Mouse (Mus musculus) hindbrain, embryonic 16.5 days (tissue): Measurements from ENCODE around the gene Rin3. TPM values are rescaled to one million over a fixed set of nuclear protein-coding genes. Genes with fewer than 3 reads are reported as not detected.

Source experiments
- ATAC-seq: fragments of 200-750 bp; cut with Nextera tagmentation; 2 replicates; pipeline ENCODE4 v1.8.0; 2017; ENCODE audit warnings: moderate TSS enrichment, moderate library complexity
- H3K27ac ChIP-seq: fragments of 300-500 bp; sonication (generic); 2 replicates; pipeline ENCODE4 v1.5.1; 2014; ENCODE audit warnings: low read depth, mild to moderate bottlenecking, control low read depth, low read length, moderate library complexity
- H3K27me3 ChIP-seq: fragments of 300-500 bp; sonication (generic); replicated peaks from 2 replicates; pipeline ENCODE4 v1.6.1; 2014; ENCODE audit warnings: low read length; ENCODE audit not compliant: control insufficient read depth, insufficient read depth
- H3K36me3 ChIP-seq: fragments of 300-500 bp; sonication (generic); 2 replicates; pipeline ENCODE4 v1.6.1; 2014; ENCODE audit warnings: mild to moderate bottlenecking, low read length, moderate library complexity, mixed read lengths; ENCODE audit not compliant: control insufficient read depth, insufficient read depth
- H3K4me1 ChIP-seq: fragments of 300-500 bp; sonication (generic); 2 replicates; pipeline ENCODE4 v1.6.1; 2014; ENCODE audit warnings: low read depth, low read length; ENCODE audit not compliant: control insufficient read depth, insufficient read depth
- H3K4me2 ChIP-seq: fragments of 300-500 bp; sonication (generic); 2 replicates; pipeline ENCODE4 v1.6.1; 2014; ENCODE audit warnings: mild to moderate bottlenecking, low read length, control low read depth, moderate library complexity
- H3K4me3 ChIP-seq: fragments of 300-500 bp; sonication (generic); 2 replicates; pipeline ENCODE4 v1.5.1; 2014; ENCODE audit warnings: mild to moderate bottlenecking, low read length, control low read depth, moderate library complexity
- H3K9ac ChIP-seq: fragments of 300-500 bp; sonication (generic); 2 replicates; pipeline ENCODE4 v1.6.1; 2014; ENCODE audit warnings: low read depth, mild to moderate bottlenecking, control low read depth, low read length, moderate library complexity
- H3K9me3 ChIP-seq: fragments of 300-500 bp; sonication (generic); 2 replicates; pipeline ENCODE4 v1.6.1; 2014; ENCODE audit warnings: mild to moderate bottlenecking, low read length, moderate library complexity; ENCODE audit not compliant: control insufficient read depth
- WGBS: fragments of 180-500 bp; shearing (Covaris S2); extraction: QIAGEN DNeasy Blood & Tissue Kit; methylation state at CpG from one replicate; pipeline ENCODE4 v1.1.7; 2014; 5-methylcytosine and 5-hydroxymethylcytosine counted together
- polyA plus RNA-seq: library from polyadenylated mRNA; unstranded; fragments of >200 nt; fragmentation: Nextera tagmentation; extraction: Ambion mirVana; gene quantifications from 2 replicates; pipeline ENCODE4 v1.2.1, GENCODE M21; 2015

Gene Rin3
- polyA plus RNA-seq, 1 experiment from 2014 or later: 2.6 TPM

DNA sequence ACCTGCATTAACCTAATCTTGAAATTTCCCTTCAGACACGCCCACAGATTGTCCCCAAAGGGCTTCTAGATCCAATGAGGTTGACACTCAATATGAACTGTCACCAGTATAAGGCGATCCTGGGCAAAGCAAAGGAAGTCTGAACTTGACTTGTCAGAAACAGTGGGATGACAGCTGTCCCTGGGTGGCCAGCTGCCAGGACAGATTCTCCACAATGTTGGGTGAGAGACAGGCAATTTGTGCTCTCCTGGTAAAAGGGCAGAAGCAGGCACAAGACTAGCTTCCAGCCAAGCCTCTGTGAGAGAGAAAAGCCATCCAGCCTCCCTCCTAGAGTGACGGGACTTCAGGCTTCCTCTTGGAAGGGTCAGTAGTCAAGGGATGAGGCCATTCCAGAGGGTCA is 89.5 kb downstream of the Rin3 start:
- no peaks in the 10 kb centered on the region for H3K4me1 ChIP-seq
- ATAC-seq: no peak
- H3K27ac ChIP-seq: no peak overlapping the region
- WGBS: 85% methylated on average over 3 of the region's 3 CpGs
- no peak overlapping the region for H3K4me3 ChIP-seq
- no peak overlapping the region for H3K9ac ChIP-seq
- no peak overlapping the region for H3K4me2 ChIP-seq
- no peaks in the 10 kb centered on the region for H3K9me3 ChIP-seq
- no peaks in the 10 kb centered on the region for H3K27me3 ChIP-seq
- H3K36me3 ChIP-seq: no peaks in the 10 kb centered on the region

DNA sequence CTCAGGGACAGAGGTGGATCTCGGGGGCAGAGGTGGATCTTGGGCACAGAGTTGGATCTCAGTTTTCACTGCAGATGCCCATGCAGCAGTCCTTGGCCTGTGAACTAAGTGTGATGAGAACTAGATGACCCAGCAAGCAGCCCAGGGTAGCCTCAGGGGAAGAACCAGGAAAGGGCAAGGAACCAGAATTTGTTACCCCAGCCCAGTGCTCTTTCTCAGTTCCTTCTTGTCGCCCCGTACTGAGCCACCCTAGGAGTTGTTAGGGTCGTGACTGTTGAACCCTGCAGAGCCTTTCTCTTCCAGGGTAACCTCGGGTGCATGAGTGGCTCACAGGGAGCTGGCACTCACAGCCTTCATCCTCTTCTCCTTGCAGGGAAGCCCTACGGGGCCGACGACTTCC is 99.3 kb downstream of the Rin3 start:
- H3K9ac ChIP-seq: no peak overlapping the region
- no peaks in the 10 kb centered on the region for H3K36me3 ChIP-seq
- H3K9me3 ChIP-seq: no peaks in the 10 kb centered on the region
- no peak for ATAC-seq
- H3K4me2 ChIP-seq: no peak overlapping the region
- WGBS: 86% methylated on average over 8 of the region's 8 CpGs
- H3K27ac ChIP-seq: no peak overlapping the region
- no peaks in the 10 kb centered on the region for H3K4me1 ChIP-seq
- no peaks in the 10 kb centered on the region for H3K27me3 ChIP-seq
- no peak overlapping the region for H3K4me3 ChIP-seq

DNA sequence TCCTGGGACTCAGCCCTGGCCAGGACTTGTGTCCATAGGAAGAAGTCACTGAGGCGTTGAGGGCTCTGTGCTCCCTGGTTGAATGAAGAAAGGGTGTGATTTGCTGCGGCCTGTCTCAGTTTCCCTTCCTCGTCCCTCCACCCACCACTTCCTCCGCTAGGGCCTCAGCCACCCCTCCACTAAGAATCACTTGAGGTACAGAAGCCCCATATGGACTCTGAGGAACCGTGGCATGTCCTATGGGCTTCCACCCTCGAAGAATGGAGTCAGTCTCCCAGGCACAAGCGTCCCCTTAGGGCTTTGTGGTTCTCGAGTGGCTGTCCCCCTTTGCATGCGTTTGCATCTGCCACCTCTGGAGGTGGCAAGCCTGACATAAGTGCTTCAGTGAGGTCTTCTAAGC is 100.4 kb downstream of the Rin3 start:
- Histone ChIP-seq H3K9me3 (no peaks in the 10 kb centered on the region), H3K4me2 (no peak overlapping the region), H3K4me3 (no peak overlapping the region), H3K4me1 (no peaks in the 10 kb centered on the region), H3K27ac (no peak overlapping the region), H3K36me3 (no peaks in the 10 kb centered on the region), H3K27me3 (no peaks in the 10 kb centered on the region), H3K9ac (no peak overlapping the region)
- WGBS: 91% methylated on average over 9 of the region's 9 CpGs
- ATAC-seq: no peak

DNA sequence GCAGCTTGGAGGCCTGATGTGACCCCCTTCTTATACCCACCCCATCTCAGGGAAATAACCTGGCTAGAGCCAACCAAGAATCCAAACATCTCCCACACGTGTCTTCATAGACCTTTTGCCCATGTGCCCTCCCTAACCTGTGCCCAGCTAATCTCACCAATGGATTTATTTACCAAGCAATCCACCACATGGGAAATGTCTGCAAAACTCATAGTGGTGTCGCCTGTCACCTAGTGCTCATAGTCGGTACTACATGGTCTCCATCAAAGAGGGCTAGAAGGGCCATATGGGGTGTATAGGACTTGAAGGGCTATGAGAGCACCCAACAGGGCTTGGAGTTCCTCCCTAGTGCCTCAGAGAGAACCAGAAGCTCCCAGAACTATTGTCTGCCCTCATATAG is 102.0 kb downstream of the Rin3 start:
- H3K9ac ChIP-seq: no peak overlapping the region
- no peaks in the 10 kb centered on the region for H3K4me1 ChIP-seq
- 32% methylated on average over 3 of the region's 3 CpGs for WGBS
- H3K27ac ChIP-seq: no peak overlapping the region
- H3K4me3 ChIP-seq: no peak overlapping the region
- no peaks in the 10 kb centered on the region for H3K36me3 ChIP-seq
- no peaks in the 10 kb centered on the region for H3K9me3 ChIP-seq
- no peak overlapping the region for H3K4me2 ChIP-seq
- H3K27me3 ChIP-seq: no peaks in the 10 kb centered on the region
- peak; percentile 49 for ATAC-seq

DNA sequence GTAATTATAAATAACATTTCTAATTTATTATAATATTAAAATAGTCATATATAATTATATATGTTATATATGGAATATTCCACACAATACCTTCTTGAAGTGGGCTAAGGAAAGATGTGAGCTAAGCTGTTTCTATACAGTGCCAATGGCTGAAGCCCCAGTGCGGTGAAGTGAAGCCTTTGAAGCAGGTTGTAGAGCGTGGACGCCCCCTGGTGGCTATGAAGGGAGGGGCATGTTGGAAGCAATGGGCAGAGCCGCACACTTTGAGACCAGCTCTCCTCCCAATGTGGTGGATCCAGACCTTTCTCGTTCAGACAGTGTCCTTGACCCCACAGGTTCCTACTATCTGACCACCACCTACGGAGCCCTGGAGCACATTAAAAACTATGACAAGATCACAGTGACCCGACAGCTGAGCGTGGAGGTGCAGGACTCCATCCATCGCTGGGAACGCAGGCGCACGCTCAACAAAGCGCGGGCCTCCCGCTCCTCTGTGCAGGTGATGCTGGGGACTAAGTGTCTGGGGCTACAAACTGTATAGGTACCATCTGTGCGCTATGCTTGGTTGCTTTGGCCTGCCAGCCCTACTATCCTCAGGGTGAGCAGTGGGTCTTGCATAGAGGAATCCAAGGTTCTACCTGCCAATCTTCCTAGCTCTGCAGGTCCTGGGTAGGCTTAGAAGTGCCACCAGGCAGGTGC is 104.5 kb downstream of the Rin3 start:
- Histone ChIP-seq H3K4me3 (no peak overlapping the region), H3K27ac (no peak overlapping the region), H3K36me3 (no peaks in the 10 kb centered on the region), H3K4me1 (no peaks in the 10 kb centered on the region), H3K27me3 (no peaks in the 10 kb centered on the region), H3K9me3 (no peaks in the 10 kb centered on the region), H3K9ac (no peak overlapping the region; the same call in 1 of the 2 replicates), H3K4me2 (no peak overlapping the region)
- 55% methylated on average over 16 of the region's 16 CpGs for WGBS
- peak; percentile 89 for ATAC-seq

DNA sequence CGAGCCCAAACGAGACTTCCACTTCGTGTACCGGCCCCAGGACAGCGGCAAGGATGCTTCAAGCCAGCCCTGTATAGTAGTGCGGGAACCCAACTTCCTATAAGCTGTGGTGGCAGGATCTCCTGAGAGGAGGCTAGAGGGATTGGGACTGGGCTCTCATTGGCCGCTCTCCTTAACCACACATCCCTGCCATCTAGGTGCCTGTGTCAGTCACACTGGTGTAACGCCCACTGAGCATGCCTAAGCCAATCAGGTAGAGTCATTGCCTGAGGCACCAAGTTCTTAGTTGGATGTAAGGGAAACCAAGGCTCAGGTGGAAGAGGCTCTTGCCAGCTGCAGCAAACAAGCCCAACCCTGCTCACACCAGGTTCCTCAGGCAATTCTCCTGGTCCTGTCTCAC is 107.2 kb downstream of the Rin3 start:
- Histone ChIP-seq H3K4me2 (no peak overlapping the region), H3K36me3 (peaks cover 11% of the 10 kb centered on the region), H3K27ac (no peak overlapping the region), H3K27me3 (no peaks in the 10 kb centered on the region), H3K4me1 (no peaks in the 10 kb centered on the region), H3K9me3 (no peaks in the 10 kb centered on the region), H3K9ac (no peak overlapping the region), H3K4me3 (no peak overlapping the region)
- ATAC-seq: 0 out of 2 replicates have a peak, but pooled peaks have one; percentile 27
- WGBS: 35% methylated on average over 8 of the region's 8 CpGs

DNA sequence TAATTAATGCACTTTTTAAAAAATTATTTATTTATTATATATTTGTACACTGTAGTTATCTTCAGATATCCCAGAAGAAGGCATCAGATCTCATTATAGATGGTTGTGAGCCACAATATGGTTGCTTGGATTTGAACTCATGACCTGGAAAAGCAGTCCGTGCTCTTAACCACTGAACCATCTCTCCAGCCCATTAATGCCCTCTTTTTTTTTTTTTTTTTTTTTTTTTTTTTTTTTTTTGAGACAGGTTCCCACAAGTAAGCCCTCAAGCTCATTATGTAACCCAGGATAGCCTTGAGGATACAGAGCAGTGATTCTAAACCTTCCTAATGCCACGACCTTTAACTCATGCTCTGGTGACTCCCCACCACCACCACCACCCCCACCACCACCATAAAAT is 108.3 kb downstream of the Rin3 start:
- ATAC-seq: no peak
- no peaks in the 10 kb centered on the region for H3K4me1 ChIP-seq

DNA sequence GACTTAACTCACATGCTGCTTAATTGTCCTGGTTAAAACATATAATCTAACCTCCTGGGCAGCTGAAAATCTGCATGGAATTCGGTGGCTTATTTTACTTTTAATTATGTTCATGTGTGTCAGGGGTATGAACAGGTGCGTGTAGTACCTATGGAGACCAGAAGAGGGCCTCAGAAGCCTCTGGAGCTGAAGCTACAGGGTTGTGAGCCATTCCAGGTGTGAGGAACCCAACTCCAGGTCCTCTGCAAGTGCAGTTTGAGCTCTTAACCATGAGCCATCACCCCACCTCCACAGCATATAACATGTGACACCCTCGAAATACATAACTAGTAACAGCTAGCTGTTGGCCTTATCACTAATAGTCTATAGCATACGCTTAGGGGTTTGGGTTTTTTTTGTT is 109.1 kb downstream of the Rin3 start:
- WGBS: 67% methylated on average over 4 of the region's 4 CpGs
- no peak overlapping the region for H3K4me2 ChIP-seq
- no peak for ATAC-seq

More for the DNA sequence above, 108.3 kb downstream of the Rin3 start:
- H3K4me2 ChIP-seq: no peak overlapping the region
- peaks cover 13% of the 10 kb centered on the region for H3K36me3 ChIP-seq
- no peak overlapping the region for H3K4me3 ChIP-seq
- H3K27ac ChIP-seq: no peak overlapping the region
- H3K9ac ChIP-seq: no peak overlapping the region
- 88% methylated on average over 2 of the region's 2 CpGs for WGBS
- no peaks in the 10 kb centered on the region for H3K27me3 ChIP-seq
- H3K9me3 ChIP-seq: no peaks in the 10 kb centered on the region

DNA sequence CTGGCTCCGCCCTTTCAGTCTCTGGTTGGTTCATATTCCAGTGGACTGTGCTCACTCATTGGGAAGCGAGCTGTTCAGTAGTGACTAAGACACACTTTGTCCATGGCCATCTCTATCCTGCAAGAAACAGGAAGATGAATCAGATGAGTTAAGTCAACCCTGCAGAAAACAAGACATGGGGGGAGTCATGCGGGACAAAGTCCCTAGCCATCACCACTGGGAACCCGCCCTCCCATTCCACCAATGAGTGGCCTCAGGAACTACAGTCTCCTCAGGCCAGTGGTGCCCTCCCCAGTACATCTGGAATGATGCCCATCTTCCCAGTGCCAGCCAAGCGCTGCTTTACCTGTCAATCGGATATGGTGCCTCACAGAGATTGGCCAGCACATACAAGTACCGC is 111.6 kb downstream of the Rin3 start:
- WGBS: 87% methylated on average over 7 of the region's 7 CpGs
- ATAC-seq: no peak

More for the DNA sequence above, 109.1 kb downstream of the Rin3 start:
- H3K4me3 ChIP-seq: no peak overlapping the region
- no peaks in the 10 kb centered on the region for H3K27me3 ChIP-seq
- no peak overlapping the region for H3K9ac ChIP-seq
- no peaks in the 10 kb centered on the region for H3K9me3 ChIP-seq
- H3K36me3 ChIP-seq: peaks cover 13% of the 10 kb centered on the region
- H3K4me1 ChIP-seq: no peaks in the 10 kb centered on the region
- no peak overlapping the region for H3K27ac ChIP-seq

More for the DNA sequence above, 111.6 kb downstream of the Rin3 start:
- Histone ChIP-seq H3K36me3 (peaks cover 20% of the 10 kb centered on the region), H3K9ac (no peak overlapping the region), H3K4me3 (no peak overlapping the region), H3K9me3 (no peaks in the 10 kb centered on the region), H3K27ac (no peak overlapping the region), H3K4me2 (no peak overlapping the region), H3K4me1 (no peaks in the 10 kb centered on the region), H3K27me3 (no peaks in the 10 kb centered on the region)
